Mouse (Mus musculus): ENCODE results near the gene Pprc1. TPM values are rescaled to one million over a fixed set of nuclear protein-coding genes. Genes with fewer than 3 reads are reported as not detected.

Gene Pprc1
- polyA plus RNA-seq, 1 experiment from 2014 or later = 51.0 TPM

DNA sequence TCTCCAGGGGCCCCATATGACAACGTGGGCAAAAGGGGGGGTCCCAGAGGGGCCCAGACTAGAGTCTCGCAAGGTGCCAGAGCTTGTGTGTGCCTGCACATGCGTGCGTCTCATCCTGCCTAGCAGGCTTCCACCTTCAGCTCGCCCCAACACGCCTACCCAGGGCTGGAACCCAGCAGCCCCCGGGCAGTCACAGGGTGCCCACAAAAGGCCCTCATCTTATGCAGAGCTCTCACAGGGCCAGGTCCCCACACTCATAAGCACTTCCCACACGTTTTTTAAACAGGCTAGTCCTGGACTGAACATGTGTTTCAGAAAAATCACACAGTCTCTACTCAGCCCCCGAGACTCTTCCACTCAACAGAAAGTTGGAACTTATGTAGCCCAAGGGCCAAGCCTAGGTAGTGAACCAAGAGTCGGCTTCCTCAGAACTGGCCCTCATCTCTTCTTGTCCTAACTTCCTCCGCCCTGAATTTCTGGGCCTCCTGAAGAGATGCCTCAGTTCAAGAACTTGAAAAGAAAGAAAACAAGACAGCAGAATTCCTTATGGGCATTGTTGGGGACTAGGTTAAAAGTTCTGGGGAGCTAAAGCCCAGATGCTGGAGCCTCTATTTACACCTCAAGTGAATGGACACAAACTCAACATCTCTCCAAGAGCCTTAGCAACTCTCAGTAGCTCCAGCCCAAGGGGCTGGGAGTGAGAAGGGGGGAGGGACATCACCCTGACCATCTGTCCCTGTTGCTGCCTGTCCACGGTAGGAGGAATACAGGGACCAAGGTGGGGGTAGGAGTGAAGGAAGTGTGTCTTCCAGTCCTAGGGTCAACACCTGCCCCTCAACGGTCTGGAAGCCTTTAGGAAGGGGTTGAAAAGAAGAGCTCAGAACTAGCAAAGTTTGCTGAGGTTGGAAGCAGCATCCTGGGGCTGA, 6.5 kb upstream of the Pprc1 start:
- Histone ChIP-seq H3K9me3 (ENCODE audit: control insufficient read depth, low read length) (no peaks in the 10 kb centered on the region), H3K36me3 (ENCODE audit: control insufficient read depth, insufficient read depth, low read length) (peaks cover 36% of the 10 kb centered on the region), H3K4me3 (ENCODE audit: low read depth, low read length) (peak overlapping the region; percentile 97), H3K9ac (ENCODE audit: low read length) (peak overlapping the region; percentile 89), H3K27ac (ENCODE audit: low read depth) (peak overlapping the region; percentile 93), H3K4me1 (replicated peaks; ENCODE audit: control insufficient read depth, insufficient read depth, low read length) (peaks cover 56% of the 10 kb centered on the region), H3K4me2 (ENCODE audit: low read length) (peak overlapping the region; percentile 100), H3K27me3 (replicated peaks; ENCODE audit: control insufficient read depth, insufficient read depth, low read length) (no peaks in the 10 kb centered on the region)
- WGBS = 12% methylated on average over 13 of the region's 13 CpGs
- ATAC-seq (replicated peaks; ENCODE audit: low FRiP score, low TSS enrichment, low read depth) (no peak), DNase-seq (ENCODE audit: low spot score) (no peak)

DNA sequence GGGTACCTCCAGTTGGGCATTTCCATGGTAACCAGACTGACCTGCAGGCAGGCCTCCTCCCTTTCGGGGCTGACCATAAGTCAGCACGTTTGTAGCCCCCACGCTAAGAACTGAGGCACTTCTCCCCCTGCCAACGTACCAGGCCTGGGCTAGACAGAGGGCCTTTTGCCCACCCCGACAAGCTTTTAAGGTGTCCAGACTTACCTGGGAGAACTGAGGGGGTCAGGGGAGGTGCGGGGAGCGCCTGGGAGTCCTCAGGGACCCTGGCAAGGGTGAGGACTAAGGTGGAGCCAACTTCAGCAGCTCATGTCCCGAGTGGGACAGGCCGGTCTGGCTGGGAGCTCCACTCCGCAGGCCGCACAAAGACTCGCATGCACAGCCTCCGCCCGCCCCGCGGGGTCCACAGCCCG, 5.8 kb upstream of the Pprc1 start:
- H3K4me1 ChIP-seq (replicated peaks; ENCODE audit: control insufficient read depth, insufficient read depth, low read length) = peaks cover 63% of the 10 kb centered on the region
- peak overlapping the region; percentile 89 for H3K9ac ChIP-seq (ENCODE audit: low read length)
- H3K27me3 ChIP-seq (replicated peaks; ENCODE audit: control insufficient read depth, insufficient read depth, low read length) = no peaks in the 10 kb centered on the region
- peak overlapping the region; percentile 93 for H3K27ac ChIP-seq (ENCODE audit: low read depth)
- peaks cover 29% of the 10 kb centered on the region for H3K36me3 ChIP-seq (ENCODE audit: control insufficient read depth, insufficient read depth, low read length)
- no peaks in the 10 kb centered on the region for H3K9me3 ChIP-seq (ENCODE audit: control insufficient read depth, low read length)
- DNase-seq (ENCODE audit: low spot score) (no peak), ATAC-seq (replicated peaks; ENCODE audit: low FRiP score, low TSS enrichment, low read depth) (peak; percentile 20)
- peak overlapping the region; percentile 100 for H3K4me2 ChIP-seq (ENCODE audit: low read length)
- H3K4me3 ChIP-seq (ENCODE audit: low read depth, low read length) = peak overlapping the region; percentile 97
- 0% methylated on average over 17 of the region's 17 CpGs for WGBS

DNA sequence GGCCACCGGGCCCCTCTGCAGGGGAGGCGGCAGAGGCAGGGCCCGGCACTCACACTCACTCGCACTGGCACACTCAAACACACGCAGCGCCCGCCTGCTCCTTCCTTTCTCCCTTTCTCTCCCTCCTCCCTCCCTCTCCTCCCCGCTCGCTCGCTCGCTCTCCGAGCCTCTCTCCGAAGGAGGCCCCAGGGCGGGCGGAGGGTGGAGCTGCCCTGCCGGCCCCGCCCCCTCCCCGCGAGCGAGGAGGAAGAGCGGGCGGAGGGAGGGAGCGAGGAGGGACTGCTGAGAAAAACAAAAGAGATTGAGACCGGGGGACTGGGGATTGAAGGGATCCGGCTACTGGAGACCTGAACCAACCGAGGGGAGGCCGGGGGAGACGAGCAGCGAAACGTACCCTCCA, 5.2 kb upstream of the Pprc1 start:
- Histone ChIP-seq H3K36me3 (ENCODE audit: control insufficient read depth, insufficient read depth, low read length) (peaks cover 23% of the 10 kb centered on the region), H3K4me2 (ENCODE audit: low read length) (peak overlapping the region; percentile 100), H3K9ac (ENCODE audit: low read length) (peak overlapping the region; percentile 89), H3K9me3 (ENCODE audit: control insufficient read depth, low read length) (no peaks in the 10 kb centered on the region), H3K4me3 (ENCODE audit: low read depth, low read length) (peak overlapping the region; percentile 97), H3K27me3 (replicated peaks; ENCODE audit: control insufficient read depth, insufficient read depth, low read length) (no peaks in the 10 kb centered on the region), H3K27ac (ENCODE audit: low read depth) (peak overlapping the region; percentile 93), H3K4me1 (replicated peaks; ENCODE audit: control insufficient read depth, insufficient read depth, low read length) (peaks cover 68% of the 10 kb centered on the region)
- WGBS = 2% methylated on average over 25 of the region's 30 CpGs
- ATAC-seq (replicated peaks; ENCODE audit: low FRiP score, low TSS enrichment, low read depth) (peak; percentile 83), DNase-seq (ENCODE audit: low spot score) (peak; percentile 88)

DNA sequence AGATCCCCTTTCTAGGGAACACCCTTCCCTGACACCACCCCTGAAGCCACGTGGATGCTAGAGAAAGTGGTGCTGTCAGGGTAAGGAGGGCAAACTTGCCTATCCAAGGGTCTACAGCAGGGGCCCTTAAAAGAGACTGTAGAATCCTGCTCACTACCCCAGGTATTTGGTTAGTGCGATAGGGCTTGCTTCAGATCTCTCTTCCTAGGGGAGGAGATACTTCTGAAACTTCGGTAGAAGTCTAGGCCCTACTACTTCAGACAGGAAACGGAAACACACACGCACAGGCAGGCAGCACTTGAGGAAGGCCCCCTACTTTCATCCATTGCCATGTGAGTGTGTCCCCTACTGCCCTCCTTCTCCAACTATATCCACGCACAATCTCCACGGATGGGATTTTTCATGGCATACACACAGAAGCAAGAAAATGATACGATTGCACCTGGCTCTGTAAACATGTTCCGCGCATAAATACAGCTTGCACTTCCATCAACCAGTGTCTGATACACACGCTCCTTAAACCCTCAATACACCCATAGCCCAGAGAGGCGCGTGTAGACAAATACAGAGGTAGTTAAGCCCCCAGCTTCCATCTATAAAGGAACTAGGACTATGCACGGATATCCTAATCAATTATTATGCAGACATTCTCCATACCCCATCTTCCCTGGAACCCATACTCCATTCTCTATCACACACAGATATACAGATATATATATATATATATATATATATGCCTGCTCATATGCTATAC, 4.4 kb upstream of the Pprc1 start:
- H3K9ac ChIP-seq (ENCODE audit: low read length) = peak overlapping the region; percentile 89
- H3K9me3 ChIP-seq (ENCODE audit: control insufficient read depth, low read length) = no peaks in the 10 kb centered on the region
- peak overlapping the region; percentile 100 for H3K4me2 ChIP-seq (ENCODE audit: low read length)
- H3K27ac ChIP-seq (ENCODE audit: low read depth) = peak overlapping the region; percentile 93
- H3K36me3 ChIP-seq (ENCODE audit: control insufficient read depth, insufficient read depth, low read length) = peaks cover 15% of the 10 kb centered on the region
- H3K4me3 ChIP-seq (ENCODE audit: low read depth, low read length) = peak overlapping the region; percentile 97
- DNase-seq (ENCODE audit: low spot score) (no peak), ATAC-seq (replicated peaks; ENCODE audit: low FRiP score, low TSS enrichment, low read depth) (no peak)
- no peaks in the 10 kb centered on the region for H3K27me3 ChIP-seq (replicated peaks; ENCODE audit: control insufficient read depth, insufficient read depth, low read length)
- H3K4me1 ChIP-seq (replicated peaks; ENCODE audit: control insufficient read depth, insufficient read depth, low read length) = peaks cover 68% of the 10 kb centered on the region
- WGBS = 37% methylated on average over 14 of the region's 14 CpGs

DNA sequence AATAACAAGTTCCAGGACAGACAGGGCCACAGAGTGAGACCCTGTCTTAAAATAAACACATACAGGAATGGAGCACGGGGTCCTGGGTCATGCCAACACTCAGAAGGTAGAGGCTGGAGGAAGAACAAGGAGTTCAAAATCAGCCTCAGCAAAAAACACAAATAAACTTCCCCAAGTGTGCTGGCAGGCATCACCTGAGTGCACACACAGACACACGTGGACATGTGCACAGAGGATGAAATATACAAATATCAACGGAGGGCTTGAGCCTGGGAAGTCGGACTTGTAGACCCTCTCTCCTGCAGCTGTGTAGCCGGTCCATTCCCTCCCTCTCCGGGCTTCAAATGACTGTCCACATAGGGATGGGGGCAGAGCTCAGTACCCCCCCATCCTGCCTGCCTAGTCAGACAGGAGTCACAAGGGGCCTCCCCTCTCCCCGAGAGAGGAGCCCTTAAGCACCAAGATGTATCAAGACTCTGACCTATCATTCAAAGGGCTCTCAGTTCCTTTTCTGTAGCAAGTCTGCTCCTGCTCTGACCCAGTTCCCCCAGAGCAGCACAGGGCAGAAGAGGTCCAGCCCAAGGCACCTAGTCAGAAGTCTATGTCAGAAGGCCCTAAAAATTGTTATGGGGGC, 3.3 kb upstream of the Pprc1 start:
- DNase-seq (ENCODE audit: low spot score) (no peak), ATAC-seq (replicated peaks; ENCODE audit: low FRiP score, low TSS enrichment, low read depth) (no peak)
- no peaks in the 10 kb centered on the region for H3K27me3 ChIP-seq (replicated peaks; ENCODE audit: control insufficient read depth, insufficient read depth, low read length)
- peak overlapping the region; percentile 25 for H3K4me3 ChIP-seq (ENCODE audit: low read depth, low read length)
- H3K36me3 ChIP-seq (ENCODE audit: control insufficient read depth, insufficient read depth, low read length) = peaks cover 4% of the 10 kb centered on the region; the same call in 1 of the 2 replicates
- WGBS = 16% methylated on average over 7 of the region's 7 CpGs
- H3K9me3 ChIP-seq (ENCODE audit: control insufficient read depth, low read length) = no peaks in the 10 kb centered on the region
- H3K9ac ChIP-seq (ENCODE audit: low read length) = peak overlapping the region; percentile 44
- H3K4me1 ChIP-seq (replicated peaks; ENCODE audit: control insufficient read depth, insufficient read depth, low read length) = peaks cover 75% of the 10 kb centered on the region
- H3K27ac ChIP-seq (ENCODE audit: low read depth) = peak overlapping the region; percentile 93
- H3K4me2 ChIP-seq (ENCODE audit: low read length) = peak overlapping the region; percentile 100

DNA sequence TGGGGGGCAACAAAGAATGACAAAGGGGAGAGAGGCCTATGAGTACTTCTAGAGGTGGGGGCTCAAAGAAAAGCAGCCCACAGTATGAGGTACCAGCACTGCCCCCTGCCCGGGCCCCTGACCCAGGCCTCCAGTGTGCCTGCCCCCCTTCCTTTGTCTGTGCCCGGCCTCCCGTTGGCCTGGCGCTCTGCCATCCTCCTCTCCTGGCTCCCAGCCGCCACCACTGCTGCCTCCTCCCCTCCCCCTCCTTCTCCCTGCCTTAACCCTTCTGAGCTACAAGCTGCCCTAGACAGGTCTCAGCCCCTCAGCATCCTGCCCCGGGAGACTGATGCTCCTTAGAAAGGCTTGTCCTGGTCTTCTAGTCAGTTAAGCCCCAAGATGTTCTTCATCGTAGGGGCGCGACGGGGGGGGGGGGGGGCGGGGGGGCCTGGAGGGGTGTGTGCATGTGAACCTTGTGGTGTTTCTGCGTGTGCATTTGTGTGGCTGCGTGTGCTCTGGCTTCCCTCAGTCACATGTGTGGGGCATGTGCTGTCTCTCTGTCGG, 2.7 kb upstream of the Pprc1 start:
- H3K36me3 ChIP-seq (ENCODE audit: control insufficient read depth, insufficient read depth, low read length) = no peaks in the 10 kb centered on the region
- WGBS = 0% methylated on average over 10 of the region's 14 CpGs
- peaks cover 75% of the 10 kb centered on the region for H3K4me1 ChIP-seq (replicated peaks; ENCODE audit: control insufficient read depth, insufficient read depth, low read length)
- DNase-seq (ENCODE audit: low spot score) = peak; percentile 82
- peak overlapping the region; percentile 100 for H3K4me2 ChIP-seq (ENCODE audit: low read length)
- H3K9ac ChIP-seq (ENCODE audit: low read length) = peak overlapping the region; percentile 44
- H3K4me3 ChIP-seq (ENCODE audit: low read depth, low read length) = peak overlapping the region; percentile 25
- H3K27ac ChIP-seq (ENCODE audit: low read depth) = peak overlapping the region; percentile 93
- H3K9me3 ChIP-seq (ENCODE audit: control insufficient read depth, low read length) = no peaks in the 10 kb centered on the region
- no peak for ATAC-seq (replicated peaks; ENCODE audit: low FRiP score, low TSS enrichment, low read depth)
- no peaks in the 10 kb centered on the region for H3K27me3 ChIP-seq (replicated peaks; ENCODE audit: control insufficient read depth, insufficient read depth, low read length)

DNA sequence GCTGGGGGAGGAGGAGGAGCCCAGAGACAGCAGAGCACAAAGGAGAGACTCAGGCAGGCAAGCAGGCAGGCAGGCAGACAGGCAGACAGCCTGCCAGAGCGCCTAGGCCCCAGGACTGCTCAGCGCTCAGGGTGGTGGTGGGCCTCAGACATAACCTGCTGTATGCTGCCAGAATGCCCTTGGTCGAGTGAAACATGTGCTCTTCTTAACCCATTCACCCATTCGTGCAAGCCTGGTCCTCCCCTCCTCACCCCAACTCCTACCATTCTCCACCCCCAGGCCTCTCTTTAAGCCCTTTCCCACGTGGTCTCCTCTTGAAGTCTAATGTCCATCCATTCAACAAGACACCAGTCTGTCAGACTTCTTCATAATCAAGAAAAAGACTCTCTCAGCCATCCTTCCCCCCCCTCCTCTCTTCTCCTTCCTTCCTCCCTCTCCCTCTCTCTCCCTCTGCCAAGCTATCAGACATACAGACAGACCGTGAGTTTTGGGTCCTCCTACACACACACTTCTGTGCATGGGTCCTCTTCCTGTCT, 2.1 kb upstream of the Pprc1 start:
- Histone ChIP-seq H3K4me2 (ENCODE audit: low read length) (peak overlapping the region; percentile 100), H3K4me1 (replicated peaks; ENCODE audit: control insufficient read depth, insufficient read depth, low read length) (peaks cover 70% of the 10 kb centered on the region), H3K27ac (ENCODE audit: low read depth) (peak overlapping the region; percentile 93), H3K36me3 (ENCODE audit: control insufficient read depth, insufficient read depth, low read length) (no peaks in the 10 kb centered on the region), H3K27me3 (replicated peaks; ENCODE audit: control insufficient read depth, insufficient read depth, low read length) (no peaks in the 10 kb centered on the region), H3K9ac (ENCODE audit: low read length) (peak overlapping the region; percentile 44), H3K9me3 (ENCODE audit: control insufficient read depth, low read length) (no peaks in the 10 kb centered on the region), H3K4me3 (ENCODE audit: low read depth, low read length) (peak overlapping the region; percentile 25)
- WGBS = 3% methylated on average over 6 of the region's 6 CpGs
- ATAC-seq (replicated peaks; ENCODE audit: low FRiP score, low TSS enrichment, low read depth) (no peak), DNase-seq (ENCODE audit: low spot score) (peak; percentile 65)

DNA sequence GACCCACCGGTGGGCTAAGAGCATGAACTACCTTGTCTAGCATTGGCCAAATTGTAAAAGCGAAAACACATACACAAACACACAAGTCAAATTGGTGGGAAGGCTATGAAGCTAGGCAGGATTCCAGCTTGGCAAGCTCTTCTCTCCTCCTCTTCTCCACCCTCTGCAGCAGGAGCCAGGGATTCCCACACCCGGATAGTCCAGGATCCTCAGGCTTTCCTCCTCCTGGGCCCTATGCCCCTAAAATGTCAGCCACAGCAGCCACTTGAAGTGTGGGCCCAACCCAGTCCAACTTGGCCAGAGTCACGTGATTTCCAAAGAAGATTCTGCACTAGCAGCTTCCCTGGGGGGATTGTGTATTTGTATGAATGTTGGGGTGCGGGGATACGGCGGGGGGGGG, 1.3 kb upstream of the Pprc1 start:
- no peaks in the 10 kb centered on the region for H3K9me3 ChIP-seq (ENCODE audit: control insufficient read depth, low read length)
- no peaks in the 10 kb centered on the region for H3K36me3 ChIP-seq (ENCODE audit: control insufficient read depth, insufficient read depth, low read length)
- no peak overlapping the region for H3K9ac ChIP-seq (ENCODE audit: low read length)
- WGBS = 55% methylated on average over 7 of the region's 7 CpGs
- DNase-seq (ENCODE audit: low spot score) (no peak), ATAC-seq (replicated peaks; ENCODE audit: low FRiP score, low TSS enrichment, low read depth) (no peak)
- peak overlapping the region; percentile 100 for H3K4me2 ChIP-seq (ENCODE audit: low read length)
- H3K27ac ChIP-seq (ENCODE audit: low read depth) = peak overlapping the region; percentile 93; the same call in 1 of the 2 replicates
- peaks cover 61% of the 10 kb centered on the region for H3K4me1 ChIP-seq (replicated peaks; ENCODE audit: control insufficient read depth, insufficient read depth, low read length)
- H3K4me3 ChIP-seq (ENCODE audit: low read depth, low read length) = peak overlapping the region; percentile 87
- H3K27me3 ChIP-seq (replicated peaks; ENCODE audit: control insufficient read depth, insufficient read depth, low read length) = no peaks in the 10 kb centered on the region
